Mouse (Mus musculus) spleen, embryonic (tissue): Measurements from ENCODE around the gene Fbxw27.
"Not testable (repeated sequence)": the region's sequence is repeated elsewhere in the genome, so short reads cannot be mapped to it uniquely, and the experiment has no call there.

Experiments used
- CTCF ChIA-PET: fragments of 350-600 bp; sonication (Branson Sonifier 250); formaldehyde crosslinking; loops from one replicate; lab custom pipeline; 2022; lab: Charles Lee

The Fbxw27 gene

GRCm38 (mm10) chr9:109790570-109790969 is at the start of gene Fbxw27:
Gene Fbxw27, minus strand, starts transcription at chr9:109790670.
- CTCF ChIA-PET, result not testable (repeated sequence)

- CTCF ChIA-PET, result no interaction called here
Observed at GRCm38 (mm10) chr9:109833088-109833412, 42.6 kb upstream of the Fbxw27 start.

- CTCF ChIA-PET, result interaction anchor here (0.7 kb wide), 2 partner anchors 19 to 1473 kb away, joined by 3 read pairs; no protein-coding TSS in a partner anchor
Observed at GRCm38 (mm10) chr9:109832391-109833087, 42.1 kb upstream of the Fbxw27 start, which contains the start of gene Nme6. Gene Nme6, plus strand, starts transcription at chr9:109832749.

DNA sequence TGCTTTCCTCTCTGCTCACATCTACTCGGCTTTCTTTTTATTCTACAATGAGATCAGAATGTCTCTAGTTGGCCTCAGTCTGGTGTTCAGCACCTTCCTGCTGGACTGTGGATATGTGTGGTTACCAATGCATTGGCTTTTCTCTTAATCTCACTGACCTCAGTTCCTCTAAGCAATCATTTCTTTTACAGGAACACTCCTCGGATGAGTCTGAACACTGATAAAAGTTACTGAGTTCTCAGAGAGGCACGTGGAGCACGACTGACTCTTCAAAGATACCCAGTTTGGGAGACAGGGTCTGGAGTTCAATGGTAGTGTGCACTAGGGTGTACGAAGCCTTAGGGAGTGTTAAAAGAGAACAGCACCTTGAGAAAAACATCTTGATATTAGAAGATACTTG is 35.7 kb upstream of the Fbxw27 start:
- CTCF ChIA-PET, result no interaction called here

DNA sequence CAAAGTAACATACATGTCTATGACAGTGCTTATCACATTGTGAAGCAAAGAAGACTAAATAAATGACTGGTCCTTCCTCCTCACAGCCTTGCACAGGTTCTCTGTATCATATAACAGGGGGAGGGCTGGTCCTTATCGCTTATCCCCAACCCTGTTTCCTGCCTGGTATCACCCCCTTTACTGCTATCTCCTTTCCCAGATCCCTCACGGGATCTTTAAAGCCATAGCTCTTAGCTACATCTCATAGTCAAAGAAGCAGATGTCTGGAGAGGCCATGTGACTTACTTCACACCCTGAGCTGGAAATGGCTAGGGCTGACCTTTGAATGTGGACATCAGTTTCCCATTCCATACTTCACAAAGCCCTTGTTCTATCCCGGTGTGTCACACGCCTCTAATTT is 35.3 kb upstream of the Fbxw27 start:
- CTCF ChIA-PET, result no interaction called here

DNA sequence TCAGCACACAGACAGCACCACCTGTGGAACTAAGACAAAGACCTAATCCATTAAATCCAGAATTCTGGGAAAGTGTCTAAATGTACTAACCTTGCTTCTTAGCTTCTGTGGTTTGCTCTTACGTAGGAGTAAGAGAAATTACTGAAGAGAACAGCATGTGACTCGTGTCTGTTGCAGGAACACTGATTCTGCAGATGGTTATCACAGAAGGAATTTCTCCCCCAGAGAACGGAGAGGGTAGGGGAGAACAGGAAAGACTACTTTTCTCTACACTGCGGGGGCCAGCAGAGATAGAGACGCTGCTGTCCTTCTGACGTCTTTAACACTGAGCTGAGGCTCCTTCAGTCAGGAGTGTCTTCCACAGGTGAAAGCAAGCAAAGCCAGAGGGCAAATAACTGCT is 25.9 kb upstream of the Fbxw27 start:
- CTCF ChIA-PET, result no interaction called here

DNA sequence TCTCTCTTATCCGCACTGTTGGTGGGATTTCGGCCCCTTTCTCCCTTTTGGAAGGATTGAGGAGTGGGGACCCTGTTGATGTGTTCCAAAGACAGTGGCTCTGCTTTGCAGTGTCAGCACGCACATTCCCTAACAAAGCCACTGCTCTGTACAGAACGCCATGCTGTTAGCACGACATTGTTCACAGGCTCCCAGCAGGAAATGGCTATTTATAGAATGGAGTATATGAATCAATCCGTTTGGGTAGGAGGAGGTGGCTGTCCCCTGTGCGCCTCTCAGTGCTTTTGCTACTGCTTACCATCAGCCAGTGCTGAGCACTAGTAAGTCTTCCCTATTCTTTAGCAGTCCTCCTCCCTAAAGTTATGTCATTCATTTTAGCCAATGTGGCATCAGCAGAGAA is 23.0 kb upstream of the Fbxw27 start:
- CTCF ChIA-PET, result interaction anchor here (0.9 kb wide), 1 partner anchor 19 kb away, joined by 3 read pairs; the partner anchor contains the start of gene Nme6

- CTCF ChIA-PET, result no interaction called here
Observed at GRCm38 (mm10) chr9:109811980-109812379, 21.5 kb upstream of the Fbxw27 start, which contains the start of gene Spink8. Gene Spink8, plus strand, starts transcription at chr9:109812280.

GRCm38 (mm10) chr9:109807898-109808297 is 17.4 kb upstream of the Fbxw27 start:
- CTCF ChIA-PET, result no interaction called here

DNA sequence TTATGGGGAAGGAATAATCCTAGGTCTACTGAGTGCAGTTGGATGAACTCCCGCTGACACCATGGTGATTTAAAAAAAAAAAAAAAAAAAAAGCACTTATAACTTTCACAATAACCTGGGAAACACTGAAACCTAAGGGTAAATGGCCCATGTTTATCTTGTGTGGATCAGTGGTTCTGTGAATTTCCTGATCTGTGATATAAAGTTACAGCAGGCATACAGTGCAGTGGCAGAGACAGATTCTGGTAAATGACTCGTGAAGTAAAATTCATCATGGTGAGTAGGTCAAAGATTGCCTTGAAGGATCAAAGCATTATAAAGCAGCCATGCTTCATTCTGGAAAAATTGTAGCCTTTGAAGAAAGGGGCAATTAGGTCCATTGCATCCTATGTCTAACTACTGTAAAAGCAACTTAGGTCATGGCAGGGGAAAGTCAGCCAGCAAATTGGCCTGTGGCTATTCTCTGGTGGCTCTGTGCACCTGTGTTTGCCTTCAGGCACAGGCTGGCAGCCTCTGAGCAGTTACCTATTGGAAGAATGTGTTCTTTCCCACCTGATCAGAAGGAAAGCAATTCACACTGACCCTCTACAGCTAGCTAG is 16.3 kb upstream of the Fbxw27 start:
- CTCF ChIA-PET, result no interaction called here

DNA sequence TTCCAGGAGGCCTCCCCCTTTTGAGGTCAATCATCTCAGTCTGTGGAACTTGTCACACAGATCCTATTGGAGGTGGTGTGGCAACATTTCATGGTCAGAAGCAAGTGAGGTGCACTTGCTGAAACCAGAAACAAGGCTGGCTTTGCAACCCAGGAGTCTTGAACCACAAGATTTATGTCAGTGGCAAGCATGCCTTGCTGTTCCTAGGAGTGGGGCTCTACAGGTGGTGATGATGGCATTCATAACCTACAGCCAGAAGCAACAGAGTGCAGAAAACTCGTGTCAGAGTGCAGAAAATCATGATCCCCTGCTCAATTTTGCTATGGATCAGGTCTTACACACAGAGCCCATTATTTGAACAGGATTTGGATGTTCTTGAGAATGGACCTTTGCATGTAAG is 15.8 kb upstream of the Fbxw27 start:
- CTCF ChIA-PET, result no interaction called here

GRCm38 (mm10) chr9:109805596-109805995 is 15.1 kb upstream of the Fbxw27 start:
- CTCF ChIA-PET, result not testable (repeated sequence)

DNA sequence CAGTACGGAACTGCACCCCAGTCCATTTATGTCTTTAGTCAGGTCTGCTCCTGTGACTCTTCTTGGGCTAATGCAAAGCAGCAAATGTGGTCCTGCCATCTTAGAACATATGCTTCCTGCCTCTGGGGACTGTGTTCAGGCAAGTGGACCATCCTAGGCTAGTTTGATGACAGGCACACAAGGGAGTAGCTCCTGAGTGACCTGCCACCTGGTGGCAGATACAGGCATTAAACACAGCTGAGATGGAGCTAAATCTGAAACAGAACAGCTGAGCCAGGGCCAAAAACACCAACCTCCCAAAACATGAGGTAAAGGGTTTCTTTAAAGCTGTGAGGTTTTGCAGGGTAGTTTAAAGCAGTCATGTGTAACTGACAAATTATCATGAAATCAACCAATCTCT is 7.6 kb upstream of the Fbxw27 start:
- CTCF ChIA-PET, result no interaction called here

- CTCF ChIA-PET, result no interaction called here
Observed at GRCm38 (mm10) chr9:109795811-109796210, 5.3 kb upstream of the Fbxw27 start.

GRCm38 (mm10) chr9:109795221-109795620 is 4.8 kb upstream of the Fbxw27 start:
- CTCF ChIA-PET, result no interaction called here

DNA sequence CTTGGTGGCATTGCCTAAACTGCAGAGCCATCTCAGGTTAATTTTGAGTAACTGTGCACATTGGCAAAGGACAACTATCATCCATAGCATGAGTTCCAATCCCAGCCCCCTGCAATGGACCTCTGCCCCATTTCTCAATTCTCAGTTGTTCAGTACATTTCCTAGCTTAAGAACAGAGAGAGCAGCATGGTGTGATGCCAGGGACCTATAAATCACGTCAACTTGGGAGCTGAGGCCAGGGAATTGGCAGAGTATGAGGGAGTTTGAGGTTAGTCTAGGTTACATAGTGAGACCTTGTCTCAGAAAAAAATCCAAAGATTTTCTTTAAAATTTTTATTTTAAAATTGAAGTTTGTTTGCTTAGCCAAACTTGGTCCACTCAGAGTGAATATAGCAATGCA is 23.6 kb downstream of the Fbxw27 start:
- CTCF ChIA-PET, result not testable (repeated sequence)

GRCm38 (mm10) chr9:109745989-109746388 is 44.5 kb downstream of the Fbxw27 start, which contains the start of gene Fbxw26:
Gene Fbxw26, minus strand, starts transcription at chr9:109746089.
- CTCF ChIA-PET, result not testable (repeated sequence)
